ENCODE assay signal across 1 mouse cellular context in genomic region chr12:70968141-70968790, GRCm38 (mm10).
TF ChIP-seq lines count a peak whose summit lies in the region.

No protein-coding gene starts in this region.

TF ChIP-seq in CH12.LX, 34 proteins besides CTCF, POLR2A, EP300 and RAD21:
- TF ChIP-seq NELFE (IDR thresholded peaks at IDR 0.05; ENCODE audit: low read depth, low read length) = peak; percentile 32; the same call in 1 of the 2 replicates
- TF ChIP-seq E2F4 (IDR thresholded peaks at IDR 0.05; ENCODE audit: insufficient replicate concordance, low read depth, low read length) = no peak
- no peak for TF ChIP-seq TBP (conservative IDR thresholded peaks at IDR 0.05; ENCODE audit: low read depth, low read length)
- no peak for TF ChIP-seq MEF2A (IDR thresholded peaks at IDR 0.05; ENCODE audit: borderline replicate concordance, low read depth, low read length)
- 0 out of 2 replicates have a peak, but pooled peaks have one; percentile 36 for TF ChIP-seq MAZ (IDR thresholded peaks at IDR 0.05; ENCODE audit: low read depth, low read length)
- peak; percentile 43; the same call in 1 of the 2 replicates for TF ChIP-seq TCF12 (IDR thresholded peaks at IDR 0.05; ENCODE audit: low read depth, low read length)
- TF ChIP-seq ELF1 (IDR thresholded peaks at IDR 0.05; ENCODE audit: low read depth, low read length) = no peak
- peak; percentile 36; the same call in 1 of the 2 replicates for TF ChIP-seq IRF4 (IDR thresholded peaks at IDR 0.05; ENCODE audit: low read depth, low read length)
- peak; percentile 44 for TF ChIP-seq MXI1 (IDR thresholded peaks at IDR 0.05; ENCODE audit: low read depth, low read length)
- no peak for TF ChIP-seq ZNF384 (IDR thresholded peaks at IDR 0.05; ENCODE audit: low read depth, low read length)
- TF ChIP-seq ZC3H11A (IDR thresholded peaks at IDR 0.05; ENCODE audit: low read depth, low read length) = no peak
- TF ChIP-seq POLR2AphosphoS2 (IDR thresholded peaks at IDR 0.05; ENCODE audit: low read depth, low read length) = no peak
- TF ChIP-seq PAX5 (IDR thresholded peaks at IDR 0.05; ENCODE audit: low read length) = no peak
- TF ChIP-seq ZMIZ1 (IDR thresholded peaks at IDR 0.05; ENCODE audit: low read depth, low read length) = no peak; the same call in 1 of the 2 replicates
- TF ChIP-seq SIN3A (IDR thresholded peaks at IDR 0.05; ENCODE audit: low read length) = peak; percentile 91
- no peak; the same call in 1 of the 2 replicates for TF ChIP-seq HCFC1 (IDR thresholded peaks at IDR 0.05; ENCODE audit: low read depth, low read length)
- TF ChIP-seq UBTF (IDR thresholded peaks at IDR 0.05; ENCODE audit: low read depth, low read length) = peak; percentile 58; the same call in 1 of the 2 replicates
- TF ChIP-seq MYC (IDR thresholded peaks at IDR 0.05; ENCODE audit: low read depth, low read length) = no peak; the same call in 1 of the 2 replicates
- no peak for TF ChIP-seq NRF1 (IDR thresholded peaks at IDR 0.05; ENCODE audit: low read depth, low read length)
- TF ChIP-seq SMC3 (IDR thresholded peaks at IDR 0.05; ENCODE audit: low read depth, low read length) = no peak; the same call in 1 of the 2 replicates
- no peak for TF ChIP-seq CHD2 (IDR thresholded peaks at IDR 0.05; ENCODE audit: low read length)
- TF ChIP-seq KAT2A (IDR thresholded peaks at IDR 0.05; ENCODE audit: insufficient replicate concordance, low read length) = no peak
